Mouse (Mus musculus) lung, adult 18-20 months (tissue): ENCODE measurements at regions not wholly inside any gene's neighbourhood (a gene's known extent, or its start where the extent isn't known, plus 50 kb on each side); places are given as distances from the start of the nearest gene placed in this dataset.

Experiments
- DNase-seq, 2 experiments: peaks; one replicate each; pipeline ENCODE4 v3.0.0; 2022; ENCODE audit warnings: mixed read lengths in 2 of 2

DNA sequence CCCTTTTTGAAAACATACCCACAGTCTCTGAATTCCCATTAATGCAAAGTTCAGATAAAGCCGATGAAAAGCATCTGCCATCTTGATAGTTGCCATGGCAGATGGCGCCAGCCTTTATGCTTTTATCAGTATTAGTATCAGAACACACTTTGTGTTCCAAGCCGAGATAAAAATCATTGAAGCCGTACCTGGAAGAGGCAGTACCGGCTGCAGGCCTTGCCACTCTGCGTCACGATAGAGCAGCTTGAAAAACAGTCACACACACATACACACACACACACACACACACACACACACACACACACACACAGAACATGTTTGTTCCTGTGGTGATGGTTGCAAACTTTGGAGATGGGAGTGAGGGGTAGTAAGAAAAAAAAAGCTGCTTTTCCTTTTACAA lies 306.2 kb downstream of the Satb1 start:
- no peak for DNase-seq

DNA sequence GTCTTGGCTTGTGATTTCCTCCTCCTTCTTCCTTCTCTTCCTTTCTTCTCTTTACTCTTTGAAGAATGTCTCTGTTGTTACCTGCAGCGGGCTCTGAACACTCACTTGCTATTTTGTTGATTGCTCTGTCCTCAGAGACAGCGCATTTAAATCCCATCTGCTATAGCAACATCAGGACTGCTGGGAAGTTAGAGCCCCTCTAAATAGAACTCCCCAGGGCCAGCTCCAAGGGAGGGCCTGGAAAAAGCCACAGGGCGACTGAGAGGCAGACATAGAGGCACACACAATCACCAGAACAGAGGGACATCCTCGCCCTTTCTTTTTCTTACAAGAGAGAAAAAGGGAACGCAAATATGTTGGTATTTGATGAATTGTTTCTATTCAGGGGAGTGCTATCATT lies 306.6 kb downstream of the Satb1 start:
- DNase-seq = no peak

GRCm38 (mm10) chr17:51526021-51526420 lies 307.1 kb downstream of the Satb1 start:
- no peak for DNase-seq

- DNase-seq = no peak
Observed at GRCm38 (mm10) chr17:51525219-51525618, 307.9 kb downstream of the Satb1 start.

- DNase-seq = no peak
Observed at GRCm38 (mm10) chr17:51511917-51512316, 321.2 kb downstream of the Satb1 start.

- no peak for DNase-seq
Observed at GRCm38 (mm10) chr17:51500751-51501150, 321.6 kb upstream of the Tbc1d5 start.

DNA sequence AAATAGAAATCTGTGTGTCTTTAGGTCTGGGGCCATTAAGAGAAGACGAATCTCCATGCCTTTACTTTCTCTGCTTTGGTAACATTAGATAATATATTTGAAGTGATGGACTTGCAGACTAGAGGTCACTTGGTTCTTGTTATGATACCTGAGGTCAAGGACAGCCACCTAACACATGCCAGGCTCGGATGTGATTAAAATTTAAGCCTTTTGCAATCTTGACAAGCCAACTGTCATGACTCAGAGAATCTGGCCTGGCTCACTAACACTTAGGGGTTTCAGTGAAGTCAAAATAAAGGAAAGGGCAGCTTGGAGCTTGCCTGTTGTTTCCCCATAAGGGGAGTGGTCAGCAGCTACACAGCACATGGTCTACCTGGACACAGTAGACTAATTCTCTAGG lies 320.4 kb upstream of the Tbc1d5 start:
- DNase-seq = no peak

GRCm38 (mm10) chr17:51495038-51495437 lies 315.9 kb upstream of the Tbc1d5 start:
- DNase-seq = no peak

DNA sequence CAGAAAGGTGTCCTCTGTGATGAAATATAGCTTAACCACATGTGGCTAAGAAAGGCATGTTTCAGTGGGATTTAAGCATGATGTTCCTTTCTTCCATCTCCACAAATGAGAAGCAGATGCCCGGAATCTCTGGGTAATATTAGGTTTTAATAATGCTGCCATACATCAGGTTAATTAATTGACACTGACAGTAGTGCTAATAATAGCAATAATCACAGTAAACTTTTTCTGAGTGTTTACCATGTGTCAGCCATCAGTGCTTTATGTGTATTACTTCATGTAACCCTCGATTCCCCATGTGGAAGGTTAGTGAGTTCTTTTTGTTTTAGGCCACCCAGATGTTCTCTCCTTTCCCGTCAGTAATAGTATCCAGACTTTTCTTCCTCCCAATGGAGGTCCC lies 310.2 kb upstream of the Tbc1d5 start:
- DNase-seq = no peak

- DNase-seq = no peak
Observed at GRCm38 (mm10) chr17:51487918-51488445, 308.8 kb upstream of the Tbc1d5 start.

DNA sequence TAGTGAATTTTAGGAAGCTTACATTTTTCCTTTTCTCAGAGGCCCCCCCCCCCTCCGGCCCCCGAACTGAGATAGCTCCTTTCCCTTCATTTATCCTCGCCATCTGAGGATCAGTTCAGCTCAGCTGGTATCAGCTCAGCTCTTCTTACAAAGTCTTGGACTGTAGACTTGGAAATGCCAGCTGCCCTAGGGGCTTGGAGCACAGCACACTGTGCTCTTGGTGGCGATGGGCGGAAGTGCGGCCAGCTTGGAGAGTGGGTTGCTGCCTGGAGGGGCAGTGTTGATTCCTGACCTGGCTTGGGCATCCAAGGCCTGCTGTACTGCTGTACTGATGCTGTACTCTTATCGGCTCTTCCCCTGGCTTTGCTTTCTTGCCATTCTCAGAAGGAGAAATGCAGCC lies 298.7 kb upstream of the Tbc1d5 start:
- no peak for DNase-seq

DNA sequence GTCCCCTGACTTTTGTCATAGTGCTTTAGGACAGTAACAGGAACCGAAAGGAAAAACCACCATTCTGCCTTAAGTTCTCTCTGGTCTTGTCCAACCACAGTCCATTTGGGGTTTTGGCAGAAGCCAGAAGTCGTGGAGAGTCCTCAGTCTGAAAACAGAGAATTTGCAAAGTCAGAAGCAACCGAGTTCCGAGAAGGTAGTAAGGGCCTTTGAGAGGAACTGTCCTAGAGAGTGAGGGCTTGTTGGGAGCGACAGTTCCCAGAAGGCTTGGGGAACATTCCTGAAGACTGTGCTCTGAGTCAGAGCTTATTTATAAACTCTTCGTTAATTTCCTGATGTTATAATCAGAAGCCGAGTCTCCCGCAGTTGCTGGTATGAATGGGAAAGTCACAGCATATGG lies 298.3 kb upstream of the Tbc1d5 start:
- peak in 1 of 2 experiments; percentile 0 for DNase-seq

GRCm38 (mm10) chr17:51462137-51462880 lies 283.2 kb upstream of the Tbc1d5 start:
- DNase-seq = no peak

GRCm38 (mm10) chr17:51461248-51461647 lies 282.1 kb upstream of the Tbc1d5 start:
- DNase-seq = no peak

DNA sequence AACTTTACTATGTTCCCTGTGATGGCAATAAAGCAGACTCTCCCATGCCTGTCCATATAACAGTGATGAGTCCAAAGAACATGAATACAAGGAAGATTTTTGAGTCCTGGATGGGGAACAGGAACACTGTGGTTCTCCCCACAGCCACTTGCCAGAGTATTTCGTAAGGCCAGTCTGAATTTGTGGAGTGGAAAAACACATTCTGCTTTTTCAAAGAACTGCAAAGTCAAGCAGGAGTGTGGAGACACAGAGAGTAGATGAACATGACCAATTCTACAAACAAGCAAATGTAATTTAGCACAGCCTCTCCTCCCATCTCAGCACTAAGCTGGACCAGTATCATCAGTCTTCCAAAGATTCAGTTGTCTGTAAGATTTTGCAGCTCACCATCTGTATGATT lies 280.0 kb upstream of the Tbc1d5 start:
- DNase-seq = peak in 1 of 2 experiments; percentile 22

DNA sequence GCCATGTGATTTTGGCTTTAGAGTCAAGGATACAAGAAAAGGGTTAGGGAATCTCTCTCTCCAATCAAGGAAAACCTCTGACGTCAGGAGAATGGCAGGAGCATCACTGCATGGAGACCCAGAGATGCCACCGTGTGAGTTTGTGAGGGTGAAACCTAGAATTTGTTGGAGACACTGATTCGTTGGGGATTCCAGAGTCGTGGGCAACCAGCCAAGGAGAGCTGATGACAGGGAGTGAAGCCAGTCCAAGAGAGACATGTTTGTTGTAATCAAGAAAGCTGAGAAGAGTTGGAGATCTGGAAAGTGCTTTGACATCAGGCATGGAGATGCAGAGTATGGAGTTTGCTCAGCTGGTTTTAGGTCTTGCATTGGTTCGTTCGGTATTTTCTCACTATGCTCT lies 236.6 kb upstream of the Tbc1d5 start:
- DNase-seq = no peak

DNA sequence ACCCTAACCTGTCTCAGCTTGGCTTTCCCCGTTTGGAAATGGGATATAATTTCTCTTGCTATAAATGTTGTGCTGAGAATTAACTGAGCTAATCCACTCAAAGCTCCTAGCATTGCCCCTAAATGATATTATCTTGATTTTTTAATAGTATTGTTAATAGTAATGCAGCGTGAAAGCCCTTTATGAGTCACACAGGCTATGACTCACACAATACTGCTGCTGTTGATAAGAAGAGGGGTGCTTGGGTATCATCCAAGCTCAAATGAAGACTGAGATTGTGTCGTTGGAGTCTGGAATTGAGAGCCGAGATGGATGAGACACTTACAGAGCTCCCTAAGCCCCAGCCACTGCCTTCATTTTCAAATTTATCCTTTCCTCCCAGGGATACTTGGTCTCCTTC lies 235.2 kb upstream of the Tbc1d5 start:
- DNase-seq = no peak

DNA sequence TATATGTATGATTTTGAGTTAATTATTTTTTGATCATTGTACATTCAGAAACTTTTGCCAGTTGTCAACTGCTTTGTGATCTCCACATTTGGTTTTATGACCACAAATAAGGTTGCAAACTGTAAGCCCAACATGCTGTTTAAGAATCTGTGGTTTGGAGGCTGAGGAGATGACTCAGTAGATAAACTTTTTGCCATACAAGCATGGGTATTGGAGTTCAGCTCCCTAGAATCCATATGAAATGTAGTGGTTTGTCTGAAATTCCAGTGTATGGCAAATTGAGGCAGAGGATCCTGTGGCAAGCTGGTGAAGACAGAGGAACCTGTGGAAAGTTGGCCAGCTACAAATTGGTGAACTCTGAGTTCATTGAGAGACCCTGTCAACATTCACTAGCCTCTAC lies 234.6 kb upstream of the Tbc1d5 start:
- no peak for DNase-seq

- no peak for DNase-seq
Observed at GRCm38 (mm10) chr17:51411545-51412094, 232.5 kb upstream of the Tbc1d5 start.

DNA sequence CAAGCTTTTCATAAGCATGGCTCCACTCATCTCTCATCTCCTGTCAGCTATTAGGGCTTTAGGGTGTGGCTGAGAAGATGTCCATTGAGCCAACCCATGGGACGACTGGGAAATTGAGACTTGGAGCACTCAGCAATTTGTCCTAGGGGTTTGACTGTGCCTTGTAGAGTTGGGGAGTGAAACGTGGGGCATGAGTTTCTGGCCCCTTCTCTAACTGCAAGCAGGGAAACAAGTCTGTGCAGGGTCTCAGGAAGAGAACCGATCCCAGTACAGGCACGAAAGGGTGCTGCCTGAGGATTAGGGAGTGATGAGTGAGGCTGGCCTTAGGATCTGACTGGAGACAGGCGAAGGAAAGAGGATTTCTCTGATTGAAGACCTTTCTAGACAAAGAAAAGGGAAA lies 229.7 kb upstream of the Tbc1d5 start:
- DNase-seq = no peak

GRCm38 (mm10) chr17:51408367-51408766 lies 229.2 kb upstream of the Tbc1d5 start:
- DNase-seq = peak in 1 of 2 experiments; percentile 4

GRCm38 (mm10) chr17:51407046-51407445 lies 227.9 kb upstream of the Tbc1d5 start:
- no peak for DNase-seq

DNA sequence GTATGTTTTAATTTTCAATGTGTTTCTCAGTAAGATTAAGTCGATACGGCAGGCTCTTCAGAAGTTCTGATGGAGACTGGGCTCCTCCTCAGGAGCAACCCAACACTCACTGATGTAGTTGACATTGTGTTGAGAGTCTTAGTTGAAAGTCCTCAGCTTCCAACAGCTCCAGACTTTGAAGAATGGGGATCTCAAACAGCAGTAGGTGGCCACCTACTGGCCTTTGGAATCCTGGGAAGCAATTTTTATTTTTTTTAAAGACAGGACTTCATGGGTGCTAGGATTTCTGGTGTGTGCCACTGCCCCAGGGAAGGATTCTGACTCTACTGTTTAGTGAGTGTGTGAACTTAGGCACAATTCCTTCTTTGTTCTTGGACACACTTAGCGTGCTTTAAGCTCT lies 225.9 kb upstream of the Tbc1d5 start:
- no peak for DNase-seq

DNA sequence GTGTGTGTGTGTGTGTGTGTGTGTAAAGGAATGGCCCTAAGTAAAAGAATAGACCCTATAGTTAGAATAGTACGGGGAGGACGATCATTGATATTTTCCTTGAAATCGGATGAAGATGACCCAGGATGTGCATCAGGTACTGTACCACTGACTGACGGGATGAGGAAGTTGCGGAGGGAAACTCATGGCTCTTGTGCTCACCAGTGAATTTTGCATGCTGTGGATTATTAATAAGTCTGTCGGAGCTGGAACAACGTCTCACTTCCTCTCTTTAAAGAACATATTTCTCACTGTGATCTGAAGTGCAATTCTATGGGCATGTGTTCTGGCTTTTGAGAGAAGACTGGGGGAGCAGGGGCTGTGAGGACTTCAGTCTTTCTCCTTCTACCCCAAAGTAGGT lies 218.8 kb upstream of the Tbc1d5 start:
- DNase-seq = no peak

DNA sequence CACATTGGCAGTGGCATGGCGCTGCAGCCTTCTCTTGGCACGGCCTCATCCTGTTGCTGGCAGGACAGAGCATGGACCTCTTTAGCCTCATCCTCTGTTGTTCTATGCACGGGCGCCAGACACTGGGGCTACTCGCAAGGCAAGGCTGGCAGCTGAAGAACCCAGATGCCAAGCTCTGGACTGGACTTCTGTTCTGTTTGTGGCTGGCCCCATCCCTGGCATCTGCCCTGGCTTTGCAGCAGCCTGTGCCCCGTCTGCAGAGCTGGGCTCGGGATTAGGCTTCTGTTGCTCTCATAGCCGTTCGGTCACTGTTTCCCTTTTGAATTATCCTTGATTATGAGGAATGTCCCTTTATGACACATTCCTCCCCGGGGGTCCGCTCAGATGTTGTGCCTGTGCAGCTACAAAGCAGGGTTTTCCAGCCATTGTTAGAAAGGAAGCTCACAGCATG lies 214.6 kb upstream of the Tbc1d5 start:
- no peak for DNase-seq
